Mouse (Mus musculus) E14TG2a.4 (cell line): ENCODE measurements around the gene Ttc13.

Experiments used
- CTCF ChIP-seq: conservative IDR thresholded peaks from 2 replicates; pipeline ENCODE4 v1.5.1; 2014; ENCODE audit warnings: low read length
- POU5F1 ChIP-seq: IDR thresholded peaks from 2 replicates; pipeline ENCODE4 v1.6.1; 2014; ENCODE audit warnings: low read length, borderline replicate concordance

DNA sequence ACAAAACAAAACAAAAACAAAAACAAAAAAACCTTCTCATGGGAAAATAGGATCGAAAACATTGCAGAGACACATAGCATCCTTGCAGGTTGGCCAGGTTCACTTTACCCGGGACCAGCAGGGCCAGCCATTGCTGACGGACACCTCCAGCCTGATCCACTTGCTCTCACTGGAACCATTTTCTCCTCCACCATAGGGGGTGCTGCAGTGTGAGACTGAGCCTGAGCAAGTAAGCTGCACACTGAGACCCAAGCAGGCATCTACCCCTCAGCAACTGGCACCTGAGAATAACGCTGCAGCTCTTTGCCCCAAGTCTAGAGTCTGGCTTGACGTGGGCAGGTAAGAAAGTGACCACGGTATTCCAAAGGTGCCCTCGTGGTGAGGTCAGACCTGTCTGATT is 1.6 kb downstream of the Ttc13 start:
- TF ChIP-seq CTCF: no peak
- TF ChIP-seq POU5F1: no peak
